Mouse (Mus musculus) hindbrain, embryonic 12.5 days (tissue): Measurements from ENCODE around the gene Ldhc. TPM values are rescaled to one million over a fixed set of nuclear protein-coding genes. Genes with fewer than 3 reads are reported as not detected.

Experiments
- ATAC-seq: fragments of 200-750 bp; cut with Nextera tagmentation; 2 replicates; pipeline ENCODE4 v1.8.0; 2017; ENCODE audit warnings: moderate TSS enrichment; ENCODE audit not compliant: low FRiP score
- H3K27ac ChIP-seq: fragments of 300-500 bp; sonication (generic); 2 replicates; pipeline ENCODE4 v1.5.1; 2016; ENCODE audit warnings: mild to moderate bottlenecking
- H3K27me3 ChIP-seq: fragments of 300-500 bp; sonication (generic); 2 replicates; pipeline ENCODE4 v1.6.1; 2016; ENCODE audit warnings: mild to moderate bottlenecking
- H3K36me3 ChIP-seq: fragments of 300-500 bp; sonication (generic); 2 replicates; pipeline ENCODE4 v1.6.1; 2016; ENCODE audit warnings: mild to moderate bottlenecking
- H3K4me1 ChIP-seq: fragments of 300-500 bp; sonication (generic); 2 replicates; pipeline ENCODE4 v1.6.1; 2016
- H3K4me2 ChIP-seq: fragments of 300-500 bp; sonication (generic); replicated peaks from 2 replicates; pipeline ENCODE4 v1.6.1; 2016; ENCODE audit warnings: mild to moderate bottlenecking
- H3K4me3 ChIP-seq: fragments of 300-500 bp; sonication (generic); 2 replicates; pipeline ENCODE4 v1.5.1; 2016; ENCODE audit warnings: mild to moderate bottlenecking
- H3K9ac ChIP-seq: fragments of 300-500 bp; sonication (generic); 2 replicates; pipeline ENCODE4 v1.6.1; 2016; ENCODE audit warnings: mild to moderate bottlenecking, moderate library complexity
- H3K9me3 ChIP-seq: fragments of 300-500 bp; sonication (generic); replicated peaks from 2 replicates; pipeline ENCODE4 v1.6.1; 2016; ENCODE audit warnings: mild to moderate bottlenecking
- WGBS: fragments of 180-500 bp; shearing (Covaris S2); methylation state at CpG from one replicate; pipeline ENCODE4 v1.1.7; 2016; 5-methylcytosine and 5-hydroxymethylcytosine counted together
- polyA plus RNA-seq: library from polyadenylated mRNA; unstranded; fragments of >200 nt; fragmentation: Nextera tagmentation; extraction: Ambion mirVana; gene quantifications from 2 replicates; pipeline ENCODE4 v1.2.1, GENCODE M21; 2016

Ldhc gene
- polyA plus RNA-seq, 1 experiment from 2014 or later: not detected

- H3K9ac ChIP-seq: peak overlapping the region; percentile 29; the same call in 1 of the 2 replicates
- H3K27me3 ChIP-seq: 0 out of 2 replicates have a peak, but pooled peaks cover 6% of the 10 kb centered on the region
- H3K36me3 ChIP-seq: no peaks in the 10 kb centered on the region
- H3K27ac ChIP-seq: peak overlapping the region; percentile 26; the same call in 1 of the 2 replicates
- H3K4me2 ChIP-seq: peak overlapping the region; percentile 6; the same call in 1 of the 2 replicates
- H3K4me3 ChIP-seq: no peak overlapping the region
- peak; percentile 57 for ATAC-seq
- H3K9me3 ChIP-seq: no peaks in the 10 kb centered on the region
- peaks cover 27% of the 10 kb centered on the region for H3K4me1 ChIP-seq
- WGBS: 18% methylated on average over 14 of the region's 14 CpGs
Measured at GRCm38 (mm10) chr7:46834994-46835610, 25.9 kb upstream of the Ldhc start.

DNA sequence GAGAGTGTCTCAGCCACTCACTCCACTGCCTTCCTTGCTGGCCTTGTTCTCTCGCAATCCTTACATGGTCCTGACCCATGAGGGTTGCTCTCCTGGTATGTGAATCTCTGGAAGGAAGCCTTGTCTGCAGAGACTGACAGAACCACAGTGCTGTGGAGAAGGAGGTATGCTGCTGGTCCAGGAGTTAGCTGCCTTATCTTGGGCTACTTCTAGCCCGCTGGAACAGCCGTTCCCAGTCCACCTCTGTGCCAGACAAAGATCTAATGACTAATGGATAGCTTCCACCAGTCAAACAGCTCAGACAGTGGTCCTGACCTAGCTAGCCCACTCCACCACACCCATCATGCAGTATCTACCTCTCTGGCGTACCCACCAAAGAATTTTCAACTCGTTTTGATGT is 24.6 kb upstream of the Ldhc start:
- H3K27me3 ChIP-seq: peaks cover 12% of the 10 kb centered on the region; the same call in 1 of the 2 replicates
- ATAC-seq: no peak
- no peaks in the 10 kb centered on the region for H3K9me3 ChIP-seq
- H3K4me1 ChIP-seq: peaks cover 27% of the 10 kb centered on the region
- no peak overlapping the region for H3K27ac ChIP-seq
- H3K36me3 ChIP-seq: no peaks in the 10 kb centered on the region
- H3K4me2 ChIP-seq: no peak overlapping the region
- H3K4me3 ChIP-seq: no peak overlapping the region
- 82% methylated on average over 5 of the region's 5 CpGs for WGBS
- no peak overlapping the region for H3K9ac ChIP-seq

DNA sequence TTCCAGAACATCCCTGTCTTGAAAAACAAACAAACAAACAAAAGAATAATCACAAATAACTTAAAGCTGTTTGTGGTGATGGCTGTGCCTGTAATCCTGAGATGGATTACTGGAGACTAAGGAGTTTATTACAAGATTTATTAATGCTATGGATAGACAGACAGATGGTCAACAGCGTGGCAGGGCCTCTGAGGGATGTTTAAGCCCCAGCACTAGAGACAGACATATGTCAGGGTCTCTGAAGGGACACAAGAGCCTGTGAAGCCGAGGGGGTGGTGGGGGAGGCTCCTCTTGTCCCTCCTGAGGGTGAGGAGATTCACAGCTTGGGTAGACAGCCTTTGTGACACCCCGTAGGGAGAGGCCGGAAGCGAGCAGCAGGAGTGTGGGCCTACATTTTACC is 23.9 kb upstream of the Ldhc start:
- Histone ChIP-seq H3K36me3 (no peaks in the 10 kb centered on the region), H3K9ac (no peak overlapping the region), H3K4me1 (peaks cover 27% of the 10 kb centered on the region), H3K4me2 (no peak overlapping the region), H3K27ac (no peak overlapping the region), H3K27me3 (peaks cover 14% of the 10 kb centered on the region; the same call in 1 of the 2 replicates), H3K4me3 (no peak overlapping the region), H3K9me3 (no peaks in the 10 kb centered on the region)
- 45% methylated on average over 5 of the region's 5 CpGs for WGBS
- ATAC-seq: no peak

DNA sequence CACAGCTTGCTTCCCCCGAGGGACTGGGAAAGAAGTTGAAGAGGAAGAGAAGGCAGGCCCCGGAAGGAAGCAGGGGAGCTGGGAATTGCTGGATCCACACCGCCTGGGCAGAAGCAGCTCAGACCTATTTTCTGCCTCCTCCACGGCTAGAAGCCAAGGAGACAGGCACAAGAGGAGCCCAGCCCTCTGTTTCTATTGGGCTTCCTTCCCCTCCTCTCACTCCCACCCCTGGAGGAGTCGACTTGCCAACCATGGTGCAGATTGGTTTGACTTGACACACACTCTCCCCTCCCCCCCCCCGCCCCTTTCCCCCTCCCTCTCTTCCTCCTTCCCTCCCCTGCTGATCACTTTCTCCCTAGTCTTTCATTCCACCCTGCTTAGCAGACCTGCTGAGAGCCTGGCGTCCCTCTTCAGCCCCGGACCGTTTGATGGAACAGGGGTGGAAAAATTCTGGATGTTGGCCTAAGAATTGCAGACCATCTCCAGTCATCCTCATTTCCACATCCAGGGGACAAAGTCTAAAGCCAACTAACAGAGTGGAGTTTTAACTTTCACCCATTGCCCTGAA is 22.8 kb upstream of the Ldhc start:
- Histone ChIP-seq H3K4me1 (peaks cover 27% of the 10 kb centered on the region), H3K27me3 (peaks cover 14% of the 10 kb centered on the region; the same call in 1 of the 2 replicates), H3K4me2 (peak overlapping the region; percentile 17), H3K9ac (peak overlapping the region; percentile 23; the same call in 1 of the 2 replicates), H3K36me3 (no peaks in the 10 kb centered on the region), H3K9me3 (no peaks in the 10 kb centered on the region), H3K4me3 (no peak overlapping the region), H3K27ac (peak overlapping the region; percentile 30; the same call in 1 of the 2 replicates)
- WGBS: under 1% methylated on average over 8 of the region's 9 CpGs
- 0 out of 2 replicates have a peak, but pooled peaks have one; percentile 24 for ATAC-seq

DNA sequence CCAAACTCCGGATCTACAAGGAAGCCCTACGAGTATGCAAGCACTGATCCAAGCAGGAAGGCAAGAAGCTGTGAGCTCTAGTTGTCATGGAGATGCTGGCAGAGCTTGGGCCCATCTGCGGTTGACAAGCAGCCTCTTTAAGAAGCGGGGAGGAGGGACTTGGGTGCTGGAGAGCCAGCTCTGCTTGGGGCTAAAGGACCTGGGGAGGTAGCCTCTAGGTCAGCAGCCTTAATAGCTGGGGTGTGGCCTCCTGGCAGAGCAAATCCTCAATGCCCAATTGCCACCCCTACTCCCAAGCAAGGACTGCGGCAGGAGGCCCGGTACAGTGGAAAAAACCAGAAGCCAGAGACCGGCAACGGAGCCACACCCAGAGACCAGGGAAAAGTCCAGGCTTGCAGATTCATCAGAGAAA is 22.1 kb upstream of the Ldhc start:
- H3K9ac ChIP-seq: no peak overlapping the region
- no peaks in the 10 kb centered on the region for H3K36me3 ChIP-seq
- peaks cover 27% of the 10 kb centered on the region for H3K4me1 ChIP-seq
- H3K27me3 ChIP-seq: peaks cover 16% of the 10 kb centered on the region; the same call in 1 of the 2 replicates
- 0 out of 2 replicates have a peak overlapping the region, but pooled peaks have one; percentile 17 for H3K4me2 ChIP-seq
- H3K9me3 ChIP-seq: no peaks in the 10 kb centered on the region
- WGBS: 7% methylated on average over 8 of the region's 8 CpGs
- H3K4me3 ChIP-seq: no peak overlapping the region
- peak overlapping the region; percentile 19; the same call in 1 of the 2 replicates for H3K27ac ChIP-seq
- peak; percentile 33; the same call in 1 of the 2 replicates for ATAC-seq

GRCm38 (mm10) chr7:46839446-46839845 is 21.6 kb upstream of the Ldhc start:
- H3K9ac ChIP-seq: no peak overlapping the region
- H3K4me3 ChIP-seq: no peak overlapping the region
- no peak overlapping the region for H3K4me2 ChIP-seq
- H3K27me3 ChIP-seq: peaks cover 19% of the 10 kb centered on the region; the same call in 1 of the 2 replicates
- no peak for ATAC-seq
- WGBS: 35% methylated on average over 7 of the region's 7 CpGs
- H3K36me3 ChIP-seq: no peaks in the 10 kb centered on the region
- H3K9me3 ChIP-seq: no peaks in the 10 kb centered on the region
- H3K4me1 ChIP-seq: peaks cover 27% of the 10 kb centered on the region
- no peak overlapping the region for H3K27ac ChIP-seq

DNA sequence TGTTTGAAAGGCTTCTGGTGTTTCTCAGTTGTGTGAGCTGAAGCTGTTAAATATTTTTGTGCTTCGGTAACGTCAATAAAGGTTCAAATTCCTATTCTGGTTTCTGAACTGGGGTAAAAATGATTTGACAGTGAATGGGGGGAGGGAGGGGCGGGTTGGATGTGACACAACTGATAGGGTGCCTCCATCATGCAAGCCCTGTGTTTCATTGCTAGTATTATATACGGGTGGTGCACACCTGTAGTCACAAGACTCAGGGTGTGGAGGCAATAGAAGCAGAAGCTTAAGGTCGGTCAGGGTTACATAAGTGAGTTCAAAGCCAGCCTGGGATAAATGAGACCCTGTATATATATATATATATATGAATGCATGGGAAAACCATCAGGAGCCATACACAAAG is 21.1 kb upstream of the Ldhc start:
- H3K9ac ChIP-seq: no peak overlapping the region
- peaks cover 26% of the 10 kb centered on the region for H3K4me1 ChIP-seq
- ATAC-seq: no peak
- 78% methylated on average over 5 of the region's 5 CpGs for WGBS
- H3K4me3 ChIP-seq: no peak overlapping the region
- H3K36me3 ChIP-seq: no peaks in the 10 kb centered on the region
- no peak overlapping the region for H3K27ac ChIP-seq
- no peak overlapping the region for H3K4me2 ChIP-seq
- peaks cover 19% of the 10 kb centered on the region; the same call in 1 of the 2 replicates for H3K27me3 ChIP-seq
- H3K9me3 ChIP-seq: no peaks in the 10 kb centered on the region

- peaks cover 26% of the 10 kb centered on the region for H3K4me1 ChIP-seq
- no peak overlapping the region for H3K9ac ChIP-seq
- WGBS: 66% methylated on average over 4 of the region's 4 CpGs
- peaks cover 19% of the 10 kb centered on the region; the same call in 1 of the 2 replicates for H3K27me3 ChIP-seq
- no peaks in the 10 kb centered on the region for H3K36me3 ChIP-seq
- H3K9me3 ChIP-seq: no peaks in the 10 kb centered on the region
- H3K27ac ChIP-seq: no peak overlapping the region
- ATAC-seq: no peak
- no peak overlapping the region for H3K4me3 ChIP-seq
- no peak overlapping the region for H3K4me2 ChIP-seq
Measured at GRCm38 (mm10) chr7:46840326-46840725, 20.7 kb upstream of the Ldhc start.

DNA sequence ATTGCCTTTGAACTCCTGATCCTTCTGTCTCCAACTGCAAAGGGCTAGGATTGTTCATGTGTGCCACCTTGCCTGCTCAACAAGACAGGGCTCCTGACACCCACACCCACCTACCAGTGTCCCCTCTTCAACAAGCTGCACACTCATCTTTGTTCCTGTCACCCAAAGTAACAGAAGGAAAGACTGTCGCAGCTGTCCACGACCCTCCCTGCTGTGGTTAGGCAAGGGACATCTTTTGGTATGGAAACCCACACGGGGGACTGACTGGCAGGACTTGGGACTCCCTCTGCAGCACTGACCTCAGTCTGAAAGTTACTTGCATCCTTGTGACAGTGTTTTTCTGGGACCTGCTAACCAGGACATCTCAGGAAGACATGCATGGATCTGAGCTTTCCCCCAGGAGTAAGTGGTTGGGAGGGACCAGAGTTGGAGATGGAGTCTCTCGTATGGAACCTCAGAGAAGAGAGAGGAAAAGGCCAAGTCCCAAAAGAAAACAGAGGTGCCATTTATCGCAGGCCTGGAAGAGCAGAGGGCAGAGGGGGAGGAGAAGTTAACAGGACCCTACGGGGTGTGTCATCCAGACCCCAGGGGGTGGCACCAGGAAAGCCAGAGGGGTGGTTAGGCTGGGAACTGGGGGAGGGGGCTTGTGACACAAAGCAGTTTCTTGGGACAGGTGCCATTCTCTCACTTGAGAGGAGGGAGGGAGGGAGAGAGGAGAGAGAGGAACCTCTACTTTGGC is 20.0 kb upstream of the Ldhc start, which contains the start of gene Ldha:
Gene Ldha (plus strand): TSS at position 689 of the 739 bp plus-strand sequence.
- peaks cover 19% of the 10 kb centered on the region; the same call in 1 of the 2 replicates for H3K27me3 ChIP-seq
- no peak within 1 kb of the TSS for H3K27ac ChIP-seq
- peaks cover 24% of the 10 kb centered on the region for H3K4me1 ChIP-seq
- H3K4me3 ChIP-seq: no peak within 1 kb of the TSS
- no peaks in the 10 kb centered on the region for H3K9me3 ChIP-seq
- H3K4me2 ChIP-seq: no peak within 1 kb of the TSS
- 27% methylated on average over 6 of the region's 6 CpGs for WGBS
- no peak within 1 kb of the TSS for H3K9ac ChIP-seq
- ATAC-seq: no peak
- H3K36me3 ChIP-seq: no peaks in the 10 kb centered on the region

- no peak for ATAC-seq
- WGBS: 41% methylated on average over 3 of the region's 5 CpGs
Measured at GRCm38 (mm10) chr7:46842278-46842677, 18.7 kb upstream of the Ldhc start.

DNA sequence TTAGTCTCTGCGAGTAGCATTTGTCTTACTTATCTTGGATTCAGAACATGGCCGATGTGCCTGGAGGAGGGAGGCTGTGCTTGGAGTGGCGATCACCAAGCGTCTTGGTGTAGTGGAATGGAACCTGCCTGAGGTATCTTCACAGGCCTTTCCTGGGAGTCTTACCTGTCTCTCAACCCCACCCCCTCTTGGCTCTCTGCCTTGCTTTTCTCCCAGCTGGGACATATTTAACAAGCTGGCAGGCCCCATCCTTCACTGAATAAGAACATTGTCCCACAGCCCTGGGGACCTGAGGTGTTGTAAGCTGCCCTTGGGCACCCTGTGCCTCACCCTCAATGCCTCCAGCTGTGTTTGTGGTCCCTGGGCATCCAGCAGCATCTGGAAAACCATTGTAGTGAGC is 17.4 kb upstream of the Ldhc start:
- ATAC-seq: no peak
- Histone ChIP-seq H3K4me3 (no peak overlapping the region), H3K4me2 (no peak overlapping the region), H3K36me3 (peaks cover 4% of the 10 kb centered on the region), H3K4me1 (peaks cover 22% of the 10 kb centered on the region), H3K9ac (no peak overlapping the region), H3K27me3 (peaks cover 19% of the 10 kb centered on the region; the same call in 1 of the 2 replicates), H3K9me3 (no peaks in the 10 kb centered on the region), H3K27ac (no peak overlapping the region)
- 92% methylated on average over 4 of the region's 4 CpGs for WGBS

More at GRCm38 (mm10) chr7:46842278-46842677, 18.7 kb upstream of the Ldhc start:
- Histone ChIP-seq H3K4me3 (no peak overlapping the region), H3K9me3 (no peaks in the 10 kb centered on the region), H3K9ac (no peak overlapping the region), H3K4me1 (peaks cover 30% of the 10 kb centered on the region), H3K27me3 (peaks cover 19% of the 10 kb centered on the region; the same call in 1 of the 2 replicates), H3K27ac (no peak overlapping the region), H3K36me3 (no peaks in the 10 kb centered on the region), H3K4me2 (no peak overlapping the region)
